Mouse (Mus musculus) intestine, embryonic 16.5 days (tissue): ENCODE data around the gene Akap7. TPM values are rescaled to one million over a fixed set of nuclear protein-coding genes. Genes with fewer than 3 reads are reported as not detected.

Experiments used
- ATAC-seq: fragments of 200-750 bp; cut with Nextera tagmentation; 2 replicates; pipeline ENCODE4 v1.8.0; 2017; ENCODE audit warnings: moderate TSS enrichment, moderate library complexity
- H3K27ac ChIP-seq: fragments of 300-500 bp; sonication (generic); 2 replicates; pipeline ENCODE4 v1.5.1; 2014; ENCODE audit warnings: mild to moderate bottlenecking, low read length
- H3K27me3 ChIP-seq: fragments of 300-500 bp; sonication (generic); replicated peaks from 2 replicates; pipeline ENCODE4 v1.6.1; 2014; ENCODE audit warnings: low read length, control low read depth, mixed read lengths; ENCODE audit not compliant: control insufficient read depth, insufficient read depth
- H3K36me3 ChIP-seq: fragments of 300-500 bp; sonication (generic); 2 replicates; pipeline ENCODE4 v1.6.1; 2014; ENCODE audit warnings: low read length, control low read depth; ENCODE audit not compliant: control insufficient read depth, insufficient read depth
- H3K4me1 ChIP-seq: fragments of 300-500 bp; sonication (generic); 2 replicates; pipeline ENCODE4 v1.6.1; 2014; ENCODE audit warnings: low read length, control low read depth, mixed read lengths; ENCODE audit not compliant: control insufficient read depth, insufficient read depth
- H3K4me2 ChIP-seq: fragments of 300-500 bp; sonication (generic); 2 replicates; pipeline ENCODE4 v1.6.1; 2014; ENCODE audit warnings: low read depth, low read length, control low read depth
- H3K4me3 ChIP-seq: fragments of 300-500 bp; sonication (generic); 2 replicates; pipeline ENCODE4 v1.5.1; 2014; ENCODE audit warnings: mild to moderate bottlenecking, low read length
- H3K9ac ChIP-seq: fragments of 300-500 bp; sonication (generic); 2 replicates; pipeline ENCODE4 v1.6.1; 2014; ENCODE audit warnings: low read depth, low read length
- H3K9me3 ChIP-seq: fragments of 300-500 bp; sonication (generic); 2 replicates; pipeline ENCODE4 v1.6.1; 2016; ENCODE audit warnings: low read length, control low read depth; ENCODE audit not compliant: control insufficient read depth
- WGBS: fragments of 180-500 bp; shearing (Covaris S2); extraction: QIAGEN DNeasy Blood & Tissue Kit; methylation state at CpG from one replicate; pipeline ENCODE4 v1.1.7; 2014; 5-methylcytosine and 5-hydroxymethylcytosine counted together
- polyA plus RNA-seq: library from polyadenylated mRNA; unstranded; fragments of >200 nt; fragmentation: Nextera tagmentation; extraction: Ambion mirVana; gene quantifications from 2 replicates; pipeline ENCODE4 v1.2.1, GENCODE M21; 2015

The Akap7 gene
- polyA plus RNA-seq, 1 experiment from 2014 or later, result 27.6 TPM

- H3K9ac ChIP-seq, result no peak overlapping the region
- no peak overlapping the region for H3K27ac ChIP-seq
- 74% methylated on average over 4 of the region's 4 CpGs for whole genome bisulfite sequencing
- no peaks in the 10 kb centered on the region for H3K36me3 ChIP-seq
- H3K9me3 ChIP-seq, result no peaks in the 10 kb centered on the region
- no peak overlapping the region for H3K4me3 ChIP-seq
- peaks cover 3% of the 10 kb centered on the region for H3K4me1 ChIP-seq
- no peak overlapping the region for H3K4me2 ChIP-seq
- ATAC-seq, result peak; percentile 44
- no peaks in the 10 kb centered on the region for H3K27me3 ChIP-seq
Measured at GRCm38 (mm10) chr10:25291053-25291452, 16.6 kb downstream of the Akap7 start.

GRCm38 (mm10) chr10:25285100-25285811 lies 22.4 kb downstream of the Akap7 start:
- Histone ChIP-seq H3K9me3 (no peaks in the 10 kb centered on the region), H3K4me2 (no peak overlapping the region), H3K9ac (no peak overlapping the region), H3K4me3 (no peak overlapping the region), H3K27me3 (no peaks in the 10 kb centered on the region), H3K27ac (no peak overlapping the region), H3K36me3 (no peaks in the 10 kb centered on the region), H3K4me1 (no peaks in the 10 kb centered on the region)
- no peak; the same call in 1 of the 2 replicates for ATAC-seq
- WGBS, result 57% methylated on average over 11 of the region's 11 CpGs

GRCm38 (mm10) chr10:25284427-25285099 lies 23.1 kb downstream of the Akap7 start:
- Histone ChIP-seq H3K4me2 (no peak overlapping the region), H3K9me3 (no peaks in the 10 kb centered on the region), H3K9ac (no peak overlapping the region), H3K4me3 (no peak overlapping the region), H3K36me3 (no peaks in the 10 kb centered on the region), H3K4me1 (no peaks in the 10 kb centered on the region), H3K27me3 (no peaks in the 10 kb centered on the region), H3K27ac (no peak overlapping the region)
- 85% methylated on average over 8 of the region's 8 CpGs for WGBS
- no peak for ATAC-seq

GRCm38 (mm10) chr10:25283397-25283796 lies 24.3 kb downstream of the Akap7 start:
- no peak for ATAC-seq
- H3K4me3 ChIP-seq, result no peak overlapping the region
- no peak overlapping the region for H3K4me2 ChIP-seq
- H3K27ac ChIP-seq, result peak overlapping the region; percentile 41; the same call in 1 of the 2 replicates
- no peaks in the 10 kb centered on the region for H3K36me3 ChIP-seq
- H3K9me3 ChIP-seq, result no peaks in the 10 kb centered on the region
- H3K9ac ChIP-seq, result no peak overlapping the region
- no peaks in the 10 kb centered on the region for H3K4me1 ChIP-seq
- 65% methylated on average over 7 of the region's 7 CpGs for WGBS
- no peaks in the 10 kb centered on the region for H3K27me3 ChIP-seq

DNA sequence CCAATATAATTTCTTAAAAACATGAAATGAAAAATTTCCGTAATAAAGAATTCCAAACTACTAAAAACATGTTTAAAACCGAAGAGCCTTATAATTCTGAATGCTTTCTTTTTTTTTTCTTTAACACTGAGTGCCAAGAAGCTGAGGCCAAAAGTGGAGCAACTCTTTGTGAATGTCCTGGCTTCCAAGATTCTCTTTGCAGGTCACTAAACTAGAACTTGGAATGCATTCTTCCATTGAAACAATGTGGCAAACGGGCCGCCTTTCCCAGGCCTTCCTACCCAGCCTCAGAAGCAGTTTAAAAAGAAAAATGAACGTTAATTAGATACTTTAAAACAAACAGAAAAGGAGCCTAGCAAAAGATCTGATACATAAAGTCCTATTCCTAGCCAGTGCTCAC lies 27.5 kb downstream of the Akap7 start:
- H3K4me1 ChIP-seq, result no peaks in the 10 kb centered on the region; the same call in 1 of the 2 replicates
- no peak overlapping the region for H3K27ac ChIP-seq
- H3K36me3 ChIP-seq, result no peaks in the 10 kb centered on the region
- no peak overlapping the region for H3K4me2 ChIP-seq
- WGBS, result 72% methylated on average over 5 of the region's 5 CpGs
- H3K9me3 ChIP-seq, result no peaks in the 10 kb centered on the region
- no peak overlapping the region for H3K9ac ChIP-seq
- H3K4me3 ChIP-seq, result no peak overlapping the region
- ATAC-seq, result no peak
- no peaks in the 10 kb centered on the region for H3K27me3 ChIP-seq

GRCm38 (mm10) chr10:25279406-25279805 lies 28.3 kb downstream of the Akap7 start:
- Histone ChIP-seq H3K27me3 (no peaks in the 10 kb centered on the region), H3K4me3 (no peak overlapping the region), H3K4me2 (no peak overlapping the region), H3K9ac (no peak overlapping the region), H3K27ac (no peak overlapping the region), H3K4me1 (no peaks in the 10 kb centered on the region; the same call in 1 of the 2 replicates), H3K36me3 (no peaks in the 10 kb centered on the region), H3K9me3 (no peaks in the 10 kb centered on the region)
- 72% methylated on average over 3 of the region's 3 CpGs for WGBS
- no peak for ATAC-seq

GRCm38 (mm10) chr10:25275492-25275891 lies 32.2 kb downstream of the Akap7 start:
- WGBS, result 72% methylated on average over 7 of the region's 7 CpGs
- Histone ChIP-seq H3K4me1 (no peaks in the 10 kb centered on the region; the same call in 1 of the 2 replicates), H3K9ac (no peak overlapping the region), H3K4me3 (no peak overlapping the region), H3K4me2 (no peak overlapping the region), H3K27ac (0 out of 2 replicates have a peak overlapping the region, but pooled peaks have one; percentile 37), H3K27me3 (no peaks in the 10 kb centered on the region), H3K9me3 (no peaks in the 10 kb centered on the region), H3K36me3 (no peaks in the 10 kb centered on the region)
- peak; percentile 26 for ATAC-seq

GRCm38 (mm10) chr10:25274621-25275330 lies 32.9 kb downstream of the Akap7 start:
- no peak overlapping the region for H3K4me3 ChIP-seq
- peak; percentile 40 for ATAC-seq
- H3K4me2 ChIP-seq, result no peak overlapping the region
- H3K27ac ChIP-seq, result no peak overlapping the region
- H3K36me3 ChIP-seq, result 0 out of 2 replicates have a peak, but pooled peaks cover 4% of the 10 kb centered on the region
- no peaks in the 10 kb centered on the region; the same call in 1 of the 2 replicates for H3K4me1 ChIP-seq
- no peaks in the 10 kb centered on the region for H3K27me3 ChIP-seq
- no peak overlapping the region for H3K9ac ChIP-seq
- H3K9me3 ChIP-seq, result no peaks in the 10 kb centered on the region
- 89% methylated on average over 26 of the region's 26 CpGs for WGBS

DNA sequence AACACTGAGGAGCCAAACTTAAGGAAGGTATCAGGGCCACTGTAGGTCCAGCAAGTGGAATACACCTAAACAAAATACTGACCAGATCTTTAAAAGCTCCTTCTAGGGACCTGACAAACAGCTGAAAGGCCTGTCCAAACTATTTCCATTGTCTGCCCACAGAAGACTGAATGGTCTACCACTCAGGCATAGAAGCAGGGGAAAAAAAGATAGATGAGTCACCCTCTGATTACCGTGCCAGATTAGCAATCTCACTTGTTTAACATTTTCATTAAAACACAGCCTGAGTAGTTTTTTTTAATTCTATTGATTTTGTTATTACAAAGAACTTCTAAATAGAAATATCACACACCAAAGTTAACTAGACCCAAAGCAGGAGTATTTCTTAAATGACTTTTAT lies 33.9 kb downstream of the Akap7 start:
- ATAC-seq, result no peak
- no peaks in the 10 kb centered on the region for H3K9me3 ChIP-seq
- no peak overlapping the region for H3K27ac ChIP-seq
- no peaks in the 10 kb centered on the region for H3K27me3 ChIP-seq
- no peaks in the 10 kb centered on the region; the same call in 1 of the 2 replicates for H3K4me1 ChIP-seq
- no peak overlapping the region for H3K4me2 ChIP-seq
- 56% methylated on average over 1 of the region's 1 CpGs for WGBS
- H3K36me3 ChIP-seq, result 0 out of 2 replicates have a peak, but pooled peaks cover 4% of the 10 kb centered on the region
- no peak overlapping the region for H3K4me3 ChIP-seq
- no peak overlapping the region for H3K9ac ChIP-seq
